24 mouse cellular contexts compared by ENCODE assay signal in genomic region chr17:45051971-45052370, GRCm38 (mm10).
DNase-seq lines count a peak whose midpoint lies in the region; ATAC-seq and TF ChIP-seq lines count a peak whose summit lies in the region.
"Had no signal": no experiment of that assay in that cellular context is flagged by ENCODE, and none has a peak within 500 bp of the region (broad histone marks: within the 10 kb centered on the region; RNA-seq: fewer than 3 reads in every experiment).

No protein-coding gene starts in this region.

- peak; percentile 40 to 54 for DNase-seq in cerebellum, postnatal 10 days
- DNase-seq in cerebellum, adult 11-12 months = no peak
- peak; percentile 4 for DNase-seq in gastrocnemius, adult 18-20 months (ENCODE audit: low spot score)
- no peak for DNase-seq in gastrocnemius, postnatal 4 days (ENCODE audit: low spot score in 2 of 2)
- DNase-seq in heart, adult 11 months = peak; percentile 66
- no peak for DNase-seq in heart, adult 18-20 months
- peak; percentile 5 for DNase-seq in stomach, postnatal 0 days (ENCODE audit: low spot score)
- DNase-seq: adrenal gland, adult 8-10 months; adrenal gland, postnatal 14 days; adrenal gland, postnatal 36 days; B cell, adult 2 months; cerebellum, adult 2 months; cerebellum, adult 9-10 months; cerebellum, postnatal 25 days; forebrain, postnatal 0 days had no signal

- TF ChIP-seq CTCF in stomach, postnatal 0 days (IDR thresholded peaks at IDR 0.05; ENCODE audit: low read depth) = no peak

- no peaks in the 10 kb centered on the region for H3K27me3 ChIP-seq in stomach, postnatal 0 days (ENCODE audit: control insufficient read depth, insufficient read depth, low read length)
- H3K27me3 ChIP-seq: CH12.LX; embryonic facial prominence, embryonic 12.5 days; forebrain, embryonic 13.5 days; forebrain, embryonic 15.5 days; Patski had no signal

- ATAC-seq in stomach, postnatal 0 days (ENCODE audit: low FRiP score, low TSS enrichment) = no peak
- ATAC-seq: activated CD4-positive, CD25-positive, alpha-beta regulatory T cell, adult 4 months; CD4-positive, CD25-positive, alpha-beta regulatory T cell, adult 4 months; forebrain, embryonic 13.5 days; forebrain, embryonic 15.5 days; forebrain, postnatal 0 days; Patski had no signal

- TF ChIP-seq EP300 in stomach, postnatal 0 days (optimal IDR thresholded peaks at IDR 0.05) = no peak

- H3K4me2 ChIP-seq in stomach, postnatal 0 days (replicated peaks; ENCODE audit: low read depth) = no peak overlapping the region
- H3K4me2 ChIP-seq: embryonic facial prominence, embryonic 12.5 days; forebrain, embryonic 13.5 days; forebrain, embryonic 15.5 days had no signal

- H3K36me3 ChIP-seq in stomach, postnatal 0 days (ENCODE audit: control insufficient read depth, insufficient read depth, low read length) = no peaks in the 10 kb centered on the region
- H3K36me3 ChIP-seq: embryonic facial prominence, embryonic 10.5 days; embryonic facial prominence, embryonic 12.5 days; forebrain, embryonic 15.5 days; G1E had no signal

- no peaks in the 10 kb centered on the region for H3K9me3 ChIP-seq in stomach, postnatal 0 days (ENCODE audit: control insufficient read depth, low read length)
- H3K9me3 ChIP-seq: embryonic facial prominence, embryonic 10.5 days; embryonic facial prominence, embryonic 12.5 days; forebrain, embryonic 13.5 days; forebrain, embryonic 15.5 days; G1E had no signal

- no peak overlapping the region for H3K27ac ChIP-seq in stomach, postnatal 0 days (replicated peaks)
- H3K27ac ChIP-seq: embryonic facial prominence, embryonic 10.5 days; embryonic facial prominence, embryonic 12.5 days; forebrain, embryonic 13.5 days; forebrain, embryonic 15.5 days had no signal

- no peaks in the 10 kb centered on the region for H3K4me1 ChIP-seq in stomach, postnatal 0 days (replicated peaks; ENCODE audit: control insufficient read depth, insufficient read depth)
- H3K4me1 ChIP-seq: forebrain, embryonic 13.5 days; forebrain, embryonic 15.5 days had no signal

- WGBS in stomach, postnatal 0 days = 94% methylated on average over 3 of the region's 3 CpGs

- H3K4me3 ChIP-seq in stomach, postnatal 0 days (ENCODE audit: low read depth, low read length) = no peak overlapping the region
- H3K4me3 ChIP-seq: embryonic facial prominence, embryonic 10.5 days; embryonic facial prominence, embryonic 12.5 days; forebrain, embryonic 13.5 days; forebrain, embryonic 15.5 days had no signal

- no peak overlapping the region for H3K9ac ChIP-seq in stomach, postnatal 0 days (ENCODE audit: low read length)
- H3K9ac ChIP-seq: embryonic facial prominence, embryonic 12.5 days; forebrain, embryonic 13.5 days; forebrain, embryonic 15.5 days; forebrain, postnatal 0 days had no signal

Comparison
In these comparisons a context has a peak if more than half of its experiments do, and no peak if none do; other contexts are left out.
1. DNase-seq: peak in cerebellum, postnatal 10 days (2 of 2), gastrocnemius, adult 18-20 months (single experiment), heart, adult 11 months (single experiment) and stomach, postnatal 0 days (single experiment); none in cerebellum, adult 11-12 months (single experiment), gastrocnemius, postnatal 4 days (0 of 2) and heart, adult 18-20 months (0 of 2).